Mouse (Mus musculus): Measurements from ENCODE around the gene Rufy2. TPM values are rescaled to one million over a fixed set of nuclear protein-coding genes. Genes with fewer than 3 reads are reported as not detected.
"Not testable (repeated sequence)": the region's sequence is repeated elsewhere in the genome, so short reads cannot be mapped to it uniquely, and the experiment has no call there.

Rufy2 gene
- polyA plus RNA-seq, 1 experiment from 2014 or later: 73.0 TPM

GRCm38 (mm10) chr10:63038571-63039320 is 58.7 kb downstream of the Rufy2 start:
- Histone ChIP-seq H3K4me1 (replicated peaks; ENCODE audit: control insufficient read depth, insufficient read depth, low read length) (no peaks in the 10 kb centered on the region), H3K36me3 (ENCODE audit: control insufficient read depth, insufficient read depth) (no peaks in the 10 kb centered on the region)
- 90% methylated on average over 14 of the region's 14 CpGs for WGBS

GRCm38 (mm10) chr10:63039867-63040628 is 60.0 kb downstream of the Rufy2 start:
- H3K36me3 ChIP-seq (ENCODE audit: control insufficient read depth, insufficient read depth): no peaks in the 10 kb centered on the region
- H3K4me3 ChIP-seq (replicated peaks; ENCODE audit: low read length): no peak overlapping the region
- no peak overlapping the region for H3K9ac ChIP-seq (replicated peaks; ENCODE audit: low read depth, low read length)
- no peak overlapping the region for H3K4me2 ChIP-seq (ENCODE audit: low read length)
- H3K27ac ChIP-seq (ENCODE audit: low read length): no peak overlapping the region
- H3K27me3 ChIP-seq (replicated peaks; ENCODE audit: control insufficient read depth, insufficient read depth, low read length): no peaks in the 10 kb centered on the region
- ATAC-seq: no peak
- H3K4me1 ChIP-seq (replicated peaks; ENCODE audit: control insufficient read depth, insufficient read depth, low read length): no peaks in the 10 kb centered on the region
- 55% methylated on average over 5 of the region's 5 CpGs for WGBS
- H3K9me3 ChIP-seq (ENCODE audit: control insufficient read depth, low read length): no peaks in the 10 kb centered on the region

More at GRCm38 (mm10) chr10:63038571-63039320, 58.7 kb downstream of the Rufy2 start:
- Histone ChIP-seq H3K9ac (replicated peaks; ENCODE audit: low read depth, low read length) (no peak overlapping the region), H3K27me3 (replicated peaks; ENCODE audit: control insufficient read depth, insufficient read depth, low read length) (no peaks in the 10 kb centered on the region), H3K4me2 (ENCODE audit: low read length) (no peak overlapping the region), H3K27ac (ENCODE audit: low read length) (no peak overlapping the region), H3K9me3 (ENCODE audit: control insufficient read depth, low read length) (no peaks in the 10 kb centered on the region), H3K4me3 (replicated peaks; ENCODE audit: low read length) (no peak overlapping the region)
- no peak for ATAC-seq

- H3K27me3 ChIP-seq (replicated peaks; ENCODE audit: control insufficient read depth, insufficient read depth, low read length): no peaks in the 10 kb centered on the region
- ATAC-seq: no peak
- no peaks in the 10 kb centered on the region for H3K9me3 ChIP-seq (ENCODE audit: control insufficient read depth, low read length)
- H3K4me1 ChIP-seq (replicated peaks; ENCODE audit: control insufficient read depth, insufficient read depth, low read length): no peaks in the 10 kb centered on the region
- no peak overlapping the region for H3K27ac ChIP-seq (ENCODE audit: low read length)
- no peak overlapping the region for H3K4me2 ChIP-seq (ENCODE audit: low read length)
- no peak overlapping the region for H3K4me3 ChIP-seq (replicated peaks; ENCODE audit: low read length)
- H3K36me3 ChIP-seq (ENCODE audit: control insufficient read depth, insufficient read depth): no peaks in the 10 kb centered on the region
- WGBS: 64% methylated on average over 3 of the region's 3 CpGs
- H3K9ac ChIP-seq (replicated peaks; ENCODE audit: low read depth, low read length): no peak overlapping the region
Measured at GRCm38 (mm10) chr10:63043154-63043553, 63.1 kb downstream of the Rufy2 start.

- no peak overlapping the region for H3K4me3 ChIP-seq (replicated peaks; ENCODE audit: low read length)
- H3K9ac ChIP-seq (replicated peaks; ENCODE audit: low read depth, low read length): no peak overlapping the region
- H3K36me3 ChIP-seq (ENCODE audit: control insufficient read depth, insufficient read depth): no peaks in the 10 kb centered on the region
- no peak for ATAC-seq
- no peaks in the 10 kb centered on the region for H3K27me3 ChIP-seq (replicated peaks; ENCODE audit: control insufficient read depth, insufficient read depth, low read length)
- 89% methylated on average over 8 of the region's 8 CpGs for WGBS
- H3K9me3 ChIP-seq (ENCODE audit: control insufficient read depth, low read length): no peaks in the 10 kb centered on the region
- H3K27ac ChIP-seq (ENCODE audit: low read length): no peak overlapping the region
- no peaks in the 10 kb centered on the region for H3K4me1 ChIP-seq (replicated peaks; ENCODE audit: control insufficient read depth, insufficient read depth, low read length)
- H3K4me2 ChIP-seq (ENCODE audit: low read length): no peak overlapping the region
Measured at GRCm38 (mm10) chr10:63047751-63048150, 67.7 kb downstream of the Rufy2 start.

GRCm38 (mm10) chr10:63049106-63049505 is 69.1 kb downstream of the Rufy2 start:
- Histone ChIP-seq H3K9me3 (ENCODE audit: control insufficient read depth, low read length) (no peaks in the 10 kb centered on the region), H3K4me3 (replicated peaks; ENCODE audit: low read length) (no peak overlapping the region), H3K27me3 (replicated peaks; ENCODE audit: control insufficient read depth, insufficient read depth, low read length) (no peaks in the 10 kb centered on the region), H3K4me1 (replicated peaks; ENCODE audit: control insufficient read depth, insufficient read depth, low read length) (no peaks in the 10 kb centered on the region), H3K27ac (ENCODE audit: low read length) (no peak overlapping the region), H3K9ac (replicated peaks; ENCODE audit: low read depth, low read length) (no peak overlapping the region), H3K4me2 (ENCODE audit: low read length) (no peak overlapping the region), H3K36me3 (ENCODE audit: control insufficient read depth, insufficient read depth) (no peaks in the 10 kb centered on the region)
- no peak for ATAC-seq
- 77% methylated on average over 2 of the region's 2 CpGs for WGBS

GRCm38 (mm10) chr10:63051267-63051666 is 71.2 kb downstream of the Rufy2 start:
- Histone ChIP-seq H3K27me3 (replicated peaks; ENCODE audit: control insufficient read depth, insufficient read depth, low read length) (no peaks in the 10 kb centered on the region), H3K4me2 (ENCODE audit: low read length) (no peak overlapping the region), H3K36me3 (ENCODE audit: control insufficient read depth, insufficient read depth) (no peaks in the 10 kb centered on the region), H3K9ac (replicated peaks; ENCODE audit: low read depth, low read length) (no peak overlapping the region), H3K4me1 (replicated peaks; ENCODE audit: control insufficient read depth, insufficient read depth, low read length) (no peaks in the 10 kb centered on the region), H3K4me3 (replicated peaks; ENCODE audit: low read length) (no peak overlapping the region), H3K9me3 (ENCODE audit: control insufficient read depth, low read length) (no peaks in the 10 kb centered on the region), H3K27ac (ENCODE audit: low read length) (no peak overlapping the region)
- 67% methylated on average over 7 of the region's 7 CpGs for WGBS
- ATAC-seq: no peak

GRCm38 (mm10) chr10:63052011-63052410 is 72.0 kb downstream of the Rufy2 start:
- Histone ChIP-seq H3K9ac (replicated peaks; ENCODE audit: low read depth, low read length) (no peak overlapping the region), H3K4me2 (ENCODE audit: low read length) (no peak overlapping the region), H3K27me3 (replicated peaks; ENCODE audit: control insufficient read depth, insufficient read depth, low read length) (no peaks in the 10 kb centered on the region), H3K36me3 (ENCODE audit: control insufficient read depth, insufficient read depth) (no peaks in the 10 kb centered on the region), H3K9me3 (ENCODE audit: control insufficient read depth, low read length) (no peaks in the 10 kb centered on the region), H3K4me1 (replicated peaks; ENCODE audit: control insufficient read depth, insufficient read depth, low read length) (no peaks in the 10 kb centered on the region), H3K4me3 (replicated peaks; ENCODE audit: low read length) (no peak overlapping the region), H3K27ac (ENCODE audit: low read length) (no peak overlapping the region)
- WGBS: 82% methylated on average over 6 of the region's 6 CpGs
- no peak for ATAC-seq

GRCm38 (mm10) chr10:63053007-63053406 is 73.0 kb downstream of the Rufy2 start:
- H3K9ac ChIP-seq (replicated peaks; ENCODE audit: low read depth, low read length): no peak overlapping the region
- no peak for ATAC-seq
- no peaks in the 10 kb centered on the region for H3K4me1 ChIP-seq (replicated peaks; ENCODE audit: control insufficient read depth, insufficient read depth, low read length)
- no peak overlapping the region for H3K4me2 ChIP-seq (ENCODE audit: low read length)
- H3K4me3 ChIP-seq (replicated peaks; ENCODE audit: low read length): no peak overlapping the region
- no peaks in the 10 kb centered on the region for H3K9me3 ChIP-seq (ENCODE audit: control insufficient read depth, low read length)
- H3K36me3 ChIP-seq (ENCODE audit: control insufficient read depth, insufficient read depth): no peaks in the 10 kb centered on the region
- H3K27me3 ChIP-seq (replicated peaks; ENCODE audit: control insufficient read depth, insufficient read depth, low read length): no peaks in the 10 kb centered on the region
- 58% methylated on average over 6 of the region's 6 CpGs for WGBS
- no peak overlapping the region for H3K27ac ChIP-seq (ENCODE audit: low read length)

GRCm38 (mm10) chr10:63054071-63054470 is 74.0 kb downstream of the Rufy2 start:
- not testable (repeated sequence) for H3K4me3 ChIP-seq (replicated peaks; ENCODE audit: low read length); H3K9ac ChIP-seq (replicated peaks; ENCODE audit: low read depth, low read length); ATAC-seq; H3K36me3 ChIP-seq (ENCODE audit: control insufficient read depth, insufficient read depth); H3K9me3 ChIP-seq (ENCODE audit: control insufficient read depth, low read length); H3K27me3 ChIP-seq (replicated peaks; ENCODE audit: control insufficient read depth, insufficient read depth, low read length); H3K4me1 ChIP-seq (replicated peaks; ENCODE audit: control insufficient read depth, insufficient read depth, low read length); H3K4me2 ChIP-seq (ENCODE audit: low read length); H3K27ac ChIP-seq (ENCODE audit: low read length)
- WGBS: 92% methylated on average over 6 of the region's 6 CpGs

Measured in forebrain, embryonic 16.5 days (tissue).